Mouse (Mus musculus) liver, adult 2 months (tissue): Measurements from ENCODE around the gene Cd180. TPM values are rescaled to one million over a fixed set of nuclear protein-coding genes. Genes with fewer than 3 reads are reported as not detected.
"Not testable (repeated sequence)": the region's sequence is repeated elsewhere in the genome, so short reads cannot be mapped to it uniquely, and the experiment has no call there.

Experiments
- DNase-seq: peaks from one replicate; pipeline ENCODE4 v3.0.0-alpha.2; 2011; ENCODE audit warnings: low read depth, low spot score; ENCODE audit errors: extremely low read depth
- H3K27ac ChIP-seq: fragments of 200-500 bp; replicated peaks from 2 replicates; pipeline ENCODE4 v1.5.1; 2012; ENCODE audit warnings: low read depth, mild to moderate bottlenecking, control low read depth, inconsistent platforms, low read length; ENCODE audit not compliant: insufficient read depth
- H3K27me3 ChIP-seq: fragments of 200-500 bp; 2 replicates; pipeline ENCODE4 v1.6.1; 2012; ENCODE audit warnings: mild to moderate bottlenecking, moderate library complexity, low read length, inconsistent platforms; ENCODE audit not compliant: control insufficient read depth, insufficient read depth
- H3K36me3 ChIP-seq: fragments of 200-500 bp; 2 replicates; pipeline ENCODE4 v1.6.1; 2012; ENCODE audit warnings: low read length, inconsistent platforms; ENCODE audit not compliant: control insufficient read depth, insufficient read depth
- H3K4me1 ChIP-seq: fragments of 200-500 bp; 2 replicates; pipeline ENCODE4 v1.6.1; 2011; ENCODE audit warnings: low read length; ENCODE audit not compliant: control insufficient read depth, insufficient read depth
- H3K4me3 ChIP-seq: fragments of 200-500 bp; 2 replicates; pipeline ENCODE4 v1.5.1; 2011; ENCODE audit warnings: low read depth, mild to moderate bottlenecking, control low read depth, low read length, moderate library complexity; ENCODE audit not compliant: insufficient read depth
- H3K79me2 ChIP-seq: fragments of 200-500 bp; 2 replicates; pipeline ENCODE4 v1.6.1; 2012; ENCODE audit warnings: inconsistent platforms, mild to moderate bottlenecking, low read length, moderate library complexity; ENCODE audit not compliant: control insufficient read depth, insufficient read depth
- H3K9ac ChIP-seq: fragments of 200-500 bp; 2 replicates; pipeline ENCODE4 v1.6.1; 2012; ENCODE audit warnings: low read depth, mild to moderate bottlenecking, control low read depth, inconsistent platforms, low read length
- CTCF ChIP-seq: fragments of 200-500 bp; IDR thresholded peaks from 2 replicates; pipeline ENCODE4 v1.5.1; 2011; ENCODE audit warnings: low read depth, low read length, control low read depth
- POLR2A ChIP-seq: fragments of 200-500 bp; IDR thresholded peaks from 2 replicates; pipeline ENCODE4 v1.6.1; 2011; ENCODE audit warnings: low read length, control low read depth; ENCODE audit not compliant: insufficient read depth; ENCODE audit errors: extremely low read depth
- WGBS: fragments of 180-500 bp; shearing (Covaris S2); methylation state at CpG from one replicate; pipeline ENCODE4 v1.1.7; 2018; 5-methylcytosine and 5-hydroxymethylcytosine counted together
- polyA plus RNA-seq: library from polyadenylated mRNA; depleted of rRNA; stranded (reverse); fragments of >200 nt; gene quantifications from 2 replicates; pipeline ENCODE4 v1.2.3, GENCODE M21; 2012
- total RNA-seq: library from RNA; depleted of rRNA; stranded (reverse); fragments of >200 nt; gene quantifications from 2 replicates; pipeline ENCODE4 v1.2.3, GENCODE M21; 2014

Gene Cd180
- total and polyA plus RNA-seq, 2 experiments = 1.6 to 2.1 TPM

DNA sequence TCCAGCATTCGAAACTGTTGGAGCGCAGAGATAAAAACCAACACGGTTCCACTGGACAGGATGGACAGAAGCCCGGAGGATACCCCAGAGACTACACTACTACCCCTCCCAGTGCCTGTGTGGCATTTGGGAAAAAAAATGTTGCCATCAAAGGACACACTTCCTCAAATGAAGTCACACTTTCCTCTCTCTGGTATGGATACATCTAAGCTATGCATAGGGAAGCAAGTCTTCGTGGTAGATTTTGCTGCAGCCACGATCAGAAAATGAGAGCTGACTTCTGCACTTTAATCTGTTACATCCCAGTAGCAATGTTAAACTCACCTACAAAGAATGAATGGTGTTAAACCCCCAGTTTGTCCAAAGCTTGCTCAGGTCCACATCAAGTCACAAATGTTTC, 24.4 kb upstream of the Cd180 start:
- no peaks in the 10 kb centered on the region for H3K4me1 ChIP-seq
- DNase-seq = no peak
- no peaks in the 10 kb centered on the region for H3K27me3 ChIP-seq
- no peak overlapping the region for H3K27ac ChIP-seq
- no peaks in the 10 kb centered on the region for H3K36me3 ChIP-seq
- no peak overlapping the region for H3K9ac ChIP-seq
- no peak for TF ChIP-seq POLR2A
- no peak for TF ChIP-seq CTCF
- 77% methylated on average over 6 of the region's 6 CpGs for WGBS
- H3K79me2 ChIP-seq = no peaks in the 10 kb centered on the region
- H3K4me3 ChIP-seq = no peak overlapping the region

DNA sequence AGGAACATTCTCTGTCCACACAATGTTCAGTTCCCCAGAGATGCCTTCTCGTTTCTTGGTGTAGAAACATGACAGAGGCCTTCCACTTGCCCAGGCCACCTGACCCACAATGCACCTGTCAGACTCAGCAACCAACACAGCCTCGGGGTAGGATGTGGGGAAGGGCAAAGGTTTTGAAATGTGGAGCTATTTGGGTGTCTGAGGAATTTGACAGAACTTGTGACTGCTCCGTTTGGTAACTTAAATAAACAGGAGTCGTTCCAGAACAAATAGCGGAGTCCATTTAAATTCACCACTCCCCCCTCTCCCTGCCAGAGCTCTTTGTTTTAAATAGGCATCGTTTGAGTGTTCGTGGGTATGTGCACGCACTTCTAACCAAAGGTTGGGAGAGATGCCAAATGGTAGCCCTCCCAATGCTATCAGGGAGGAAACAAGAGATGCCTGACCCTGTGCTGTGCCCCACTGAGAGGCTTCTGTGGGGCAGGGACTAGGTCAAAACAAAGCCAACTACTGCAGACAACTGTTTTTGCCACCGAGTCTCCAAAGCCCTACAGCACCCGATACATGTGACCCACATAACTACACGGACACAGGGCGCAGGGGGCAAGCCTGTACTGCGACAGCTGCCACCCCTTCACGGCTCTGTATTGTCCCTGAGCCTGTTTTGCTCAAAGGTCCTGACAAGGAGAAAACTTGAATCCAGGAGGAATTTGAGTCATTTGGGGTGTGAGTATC, 23.7 kb upstream of the Cd180 start:
- no peak overlapping the region for H3K4me3 ChIP-seq

DNA sequence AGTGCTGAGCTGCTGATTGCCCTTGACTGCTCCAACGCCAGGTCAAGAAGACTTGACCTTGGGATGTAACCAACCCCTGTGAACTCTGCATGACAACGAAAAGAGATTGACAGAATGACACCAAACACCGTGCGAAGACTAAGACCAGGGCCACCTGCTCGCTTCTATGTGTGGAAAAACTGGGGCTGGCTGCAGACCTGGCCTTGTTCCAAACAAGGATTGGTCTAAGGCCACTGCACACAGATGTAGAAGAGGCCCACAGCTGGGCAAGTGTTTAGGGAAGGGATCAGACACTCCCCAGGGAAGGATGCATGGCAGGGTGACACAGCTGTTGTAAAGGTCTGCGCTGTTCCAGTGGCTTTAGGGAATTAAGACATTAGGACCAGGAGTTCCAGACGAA, 22.9 kb upstream of the Cd180 start:
- Histone ChIP-seq H3K79me2 (no peaks in the 10 kb centered on the region), H3K9ac (no peak overlapping the region), H3K4me3 (no peak overlapping the region), H3K36me3 (no peaks in the 10 kb centered on the region), H3K27me3 (no peaks in the 10 kb centered on the region), H3K27ac (no peak overlapping the region), H3K4me1 (no peaks in the 10 kb centered on the region)
- TF ChIP-seq POLR2A = no peak
- TF ChIP-seq CTCF = no peak
- DNase-seq = no peak
- 87% methylated on average over 7 of the region's 7 CpGs for WGBS

More for the DNA sequence above, 23.7 kb upstream of the Cd180 start:
- 47% methylated on average over 14 of the region's 14 CpGs for WGBS
- Histone ChIP-seq H3K9ac (no peak overlapping the region), H3K27me3 (no peaks in the 10 kb centered on the region), H3K79me2 (no peaks in the 10 kb centered on the region), H3K27ac (no peak overlapping the region), H3K36me3 (no peaks in the 10 kb centered on the region), H3K4me1 (no peaks in the 10 kb centered on the region)
- TF ChIP-seq POLR2A (no peak), CTCF (no peak)
- DNase-seq = peak; percentile 27

GRCm38 (mm10) chr13:102674083-102674482, 19.3 kb upstream of the Cd180 start:
- TF ChIP-seq CTCF (no peak), POLR2A (no peak)
- Histone ChIP-seq H3K27ac (no peak overlapping the region), H3K4me3 (no peak overlapping the region), H3K4me1 (no peaks in the 10 kb centered on the region), H3K9ac (no peak overlapping the region), H3K79me2 (no peaks in the 10 kb centered on the region), H3K36me3 (no peaks in the 10 kb centered on the region), H3K27me3 (no peaks in the 10 kb centered on the region)
- no peak for DNase-seq
- 78% methylated on average over 3 of the region's 3 CpGs for WGBS

DNA sequence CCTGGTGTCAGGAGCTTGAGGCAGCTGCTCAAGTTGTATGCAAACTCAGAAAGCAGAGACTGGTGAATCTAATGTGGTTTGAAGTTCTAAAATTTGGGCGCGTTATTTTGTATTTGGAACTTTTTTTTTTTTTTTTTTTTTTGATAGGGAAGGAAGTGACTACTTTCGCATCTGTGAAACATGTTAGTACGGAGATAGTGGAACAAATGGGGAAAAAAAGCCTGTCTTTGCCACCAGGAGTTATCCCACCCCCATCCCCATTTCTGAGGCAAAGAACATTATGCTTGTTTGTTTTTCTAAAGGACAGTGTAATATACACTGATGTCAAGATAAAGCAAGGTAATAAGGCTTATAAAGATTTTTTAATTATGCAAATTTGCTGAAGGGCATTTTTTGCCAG, 15.8 kb upstream of the Cd180 start:
- H3K36me3 ChIP-seq, DNase-seq, H3K4me1 ChIP-seq, H3K4me3 ChIP-seq, H3K27me3 ChIP-seq, H3K27ac ChIP-seq, H3K79me2 ChIP-seq, H3K9ac ChIP-seq: not testable (repeated sequence)
- 72% methylated on average over 4 of the region's 4 CpGs for WGBS

GRCm38 (mm10) chr13:102678482-102678881, 14.9 kb upstream of the Cd180 start:
- peak; percentile 58 for DNase-seq
- H3K27ac ChIP-seq = no peak overlapping the region
- H3K4me1 ChIP-seq = no peaks in the 10 kb centered on the region
- no peaks in the 10 kb centered on the region for H3K79me2 ChIP-seq
- 7% methylated on average over 2 of the region's 2 CpGs for WGBS
- no peaks in the 10 kb centered on the region for H3K27me3 ChIP-seq
- TF ChIP-seq CTCF (peak; percentile 57), POLR2A (no peak)
- H3K4me3 ChIP-seq = no peak overlapping the region
- no peak overlapping the region for H3K9ac ChIP-seq
- no peaks in the 10 kb centered on the region for H3K36me3 ChIP-seq
